Mouse (Mus musculus) heart, embryonic 11.5 days (tissue): ENCODE results near the gene U2surp. TPM values are rescaled to one million over a fixed set of nuclear protein-coding genes. Genes with fewer than 3 reads are reported as not detected.
"Not testable (repeated sequence)": the region's sequence is repeated elsewhere in the genome, so short reads cannot be mapped to it uniquely, and the experiment has no call there.

Source experiments
- ATAC-seq: fragments of 200-750 bp; cut with Nextera tagmentation; replicated peaks from 2 replicates; pipeline ENCODE4 v1.8.0; 2017; ENCODE audit warnings: moderate library complexity; ENCODE audit not compliant: insufficient number of reproducible peaks, low FRiP score, low TSS enrichment
- H3K27ac ChIP-seq: fragments of 300-500 bp; sonication (generic); 2 replicates; pipeline ENCODE4 v1.5.1; 2014; ENCODE audit warnings: mild to moderate bottlenecking, low read depth, low read length
- H3K27me3 ChIP-seq: fragments of 300-500 bp; sonication (generic); 2 replicates; pipeline ENCODE4 v1.6.1; 2014; ENCODE audit warnings: mild to moderate bottlenecking, low read length, mixed read lengths; ENCODE audit not compliant: control insufficient read depth, insufficient read depth
- H3K36me3 ChIP-seq: fragments of 300-500 bp; sonication (generic); 2 replicates; pipeline ENCODE4 v1.6.1; 2014; ENCODE audit warnings: mild to moderate bottlenecking, low read length, moderate library complexity, mixed read lengths; ENCODE audit not compliant: control insufficient read depth, insufficient read depth
- H3K4me1 ChIP-seq: fragments of 300-500 bp; sonication (generic); 2 replicates; pipeline ENCODE4 v1.6.1; 2014; ENCODE audit warnings: low read length; ENCODE audit not compliant: control insufficient read depth, insufficient read depth
- H3K4me2 ChIP-seq: fragments of 300-500 bp; sonication (generic); 2 replicates; pipeline ENCODE4 v1.6.1; 2014; ENCODE audit warnings: mild to moderate bottlenecking, moderate library complexity
- H3K4me3 ChIP-seq: fragments of 300-500 bp; sonication (generic); 2 replicates; pipeline ENCODE4 v1.5.1; 2014; ENCODE audit warnings: low read depth, low read length
- H3K9ac ChIP-seq: fragments of 300-500 bp; sonication (generic); 2 replicates; pipeline ENCODE4 v1.6.1; 2014; ENCODE audit warnings: mild to moderate bottlenecking, low read depth, low read length, moderate library complexity
- H3K9me3 ChIP-seq: fragments of 300-500 bp; sonication (generic); replicated peaks from 2 replicates; pipeline ENCODE4 v1.6.1; 2016; ENCODE audit warnings: low read length; ENCODE audit not compliant: control insufficient read depth
- WGBS: fragments of 180-500 bp; shearing (Covaris S2); extraction: QIAGEN DNeasy Blood & Tissue Kit; methylation state at CpG from one replicate; pipeline ENCODE4 v1.1.7; 2014; ENCODE audit not compliant: insufficient replicate concordance; 5-methylcytosine and 5-hydroxymethylcytosine counted together
- polyA plus RNA-seq: library from polyadenylated mRNA; unstranded; fragments of >200 nt; fragmentation: Nextera tagmentation; extraction: Ambion mirVana; gene quantifications from 2 replicates; pipeline ENCODE4 v1.2.1, GENCODE M21; 2014

Gene U2surp
- polyA plus RNA-seq, 1 experiment from 2014 or later, result 102 TPM

- no peak overlapping the region for H3K4me3 ChIP-seq
- no peak for ATAC-seq
- H3K9me3 ChIP-seq, result no peaks in the 10 kb centered on the region
- H3K27me3 ChIP-seq, result no peaks in the 10 kb centered on the region
- H3K36me3 ChIP-seq, result no peaks in the 10 kb centered on the region
- no peak overlapping the region for H3K9ac ChIP-seq
- H3K4me1 ChIP-seq, result no peaks in the 10 kb centered on the region
- H3K27ac ChIP-seq, result no peak overlapping the region
- H3K4me2 ChIP-seq, result no peak overlapping the region
Observed at GRCm38 (mm10) chr9:95499848-95500247, 11.9 kb downstream of the U2surp start.

GRCm38 (mm10) chr9:95495038-95495437 lies 16.8 kb downstream of the U2surp start:
- peaks cover 4% of the 10 kb centered on the region; the same call in 1 of the 2 replicates for H3K36me3 ChIP-seq
- ATAC-seq, result no peak
- no peaks in the 10 kb centered on the region for H3K27me3 ChIP-seq
- WGBS, result 62% methylated on average over 1 of the region's 1 CpGs
- H3K4me3 ChIP-seq, result no peak overlapping the region
- H3K9me3 ChIP-seq, result no peaks in the 10 kb centered on the region
- H3K27ac ChIP-seq, result no peak overlapping the region
- H3K4me2 ChIP-seq, result no peak overlapping the region
- no peaks in the 10 kb centered on the region for H3K4me1 ChIP-seq
- H3K9ac ChIP-seq, result no peak overlapping the region

GRCm38 (mm10) chr9:95493393-95493792 lies 18.4 kb downstream of the U2surp start:
- H3K9ac ChIP-seq, result no peak overlapping the region
- H3K27ac ChIP-seq, result no peak overlapping the region
- peaks cover 6% of the 10 kb centered on the region; the same call in 1 of the 2 replicates for H3K36me3 ChIP-seq
- no peak overlapping the region for H3K4me2 ChIP-seq
- H3K4me1 ChIP-seq, result no peaks in the 10 kb centered on the region
- ATAC-seq, result no peak
- no peaks in the 10 kb centered on the region for H3K27me3 ChIP-seq
- no peaks in the 10 kb centered on the region for H3K9me3 ChIP-seq
- no peak overlapping the region for H3K4me3 ChIP-seq
- WGBS, result 91% methylated on average over 3 of the region's 3 CpGs

GRCm38 (mm10) chr9:95490003-95490402 lies 21.8 kb downstream of the U2surp start:
- no peak for ATAC-seq

GRCm38 (mm10) chr9:95488861-95489260 lies 22.9 kb downstream of the U2surp start:
- no peak for ATAC-seq
- Histone ChIP-seq H3K9ac (no peak overlapping the region), H3K27me3 (no peaks in the 10 kb centered on the region), H3K27ac (no peak overlapping the region), H3K4me2 (no peak overlapping the region), H3K36me3 (peaks cover 13% of the 10 kb centered on the region; the same call in 1 of the 2 replicates), H3K4me3 (no peak overlapping the region), H3K9me3 (no peaks in the 10 kb centered on the region), H3K4me1 (no peaks in the 10 kb centered on the region)

More at GRCm38 (mm10) chr9:95490003-95490402, 21.8 kb downstream of the U2surp start:
- no peak overlapping the region for H3K27ac ChIP-seq
- peaks cover 6% of the 10 kb centered on the region; the same call in 1 of the 2 replicates for H3K36me3 ChIP-seq
- H3K4me2 ChIP-seq, result no peak overlapping the region
- no peak overlapping the region for H3K4me3 ChIP-seq
- H3K4me1 ChIP-seq, result no peaks in the 10 kb centered on the region
- H3K9ac ChIP-seq, result no peak overlapping the region
- 95% methylated on average over 3 of the region's 3 CpGs for WGBS
- H3K9me3 ChIP-seq, result no peaks in the 10 kb centered on the region
- H3K27me3 ChIP-seq, result no peaks in the 10 kb centered on the region

- Histone ChIP-seq H3K36me3 (peaks cover 23% of the 10 kb centered on the region), H3K27me3 (no peaks in the 10 kb centered on the region), H3K4me1 (no peaks in the 10 kb centered on the region), H3K4me2 (no peak overlapping the region), H3K27ac (no peak overlapping the region), H3K4me3 (no peak overlapping the region), H3K9me3 (no peaks in the 10 kb centered on the region), H3K9ac (no peak overlapping the region)
- 90% methylated on average over 3 of the region's 3 CpGs for WGBS
- ATAC-seq, result no peak
Observed at GRCm38 (mm10) chr9:95479981-95480380, 31.8 kb downstream of the U2surp start.

- Histone ChIP-seq H3K36me3 (peaks cover 18% of the 10 kb centered on the region), H3K4me2 (no peak overlapping the region), H3K9me3 (no peaks in the 10 kb centered on the region), H3K27me3 (no peaks in the 10 kb centered on the region), H3K4me3 (no peak overlapping the region), H3K9ac (no peak overlapping the region), H3K27ac (no peak overlapping the region), H3K4me1 (no peaks in the 10 kb centered on the region)
- WGBS, result 91% methylated on average over 5 of the region's 5 CpGs
- ATAC-seq, result no peak
Observed at GRCm38 (mm10) chr9:95478443-95478842, 33.4 kb downstream of the U2surp start.

GRCm38 (mm10) chr9:95472926-95473325 lies 38.9 kb downstream of the U2surp start:
- H3K36me3 ChIP-seq, result peaks cover 27% of the 10 kb centered on the region
- no peak overlapping the region for H3K4me3 ChIP-seq
- H3K27ac ChIP-seq, result no peak overlapping the region
- H3K4me1 ChIP-seq, result no peaks in the 10 kb centered on the region
- H3K4me2 ChIP-seq, result no peak overlapping the region
- no peak overlapping the region for H3K9ac ChIP-seq
- H3K9me3 ChIP-seq, result no peaks in the 10 kb centered on the region
- WGBS, result 91% methylated on average over 1 of the region's 1 CpGs
- no peaks in the 10 kb centered on the region for H3K27me3 ChIP-seq
- no peak for ATAC-seq

GRCm38 (mm10) chr9:95469011-95469576 lies 42.7 kb downstream of the U2surp start:
- H3K4me2 ChIP-seq, H3K4me3 ChIP-seq, ATAC-seq, H3K27me3 ChIP-seq, H3K4me1 ChIP-seq, H3K27ac ChIP-seq, H3K9me3 ChIP-seq, H3K9ac ChIP-seq: not testable (repeated sequence)
- WGBS, result 93% methylated on average over 7 of the region's 7 CpGs
- peaks cover 26% of the 10 kb centered on the region for H3K36me3 ChIP-seq
